Mouse (Mus musculus) T-helper 17 cell (primary cell): ENCODE data around the gene Slc16a4.

Source experiments
- in situ Hi-C, 2 experiments: fragments of 300-600 bp; cut with MboI, MseI; formaldehyde crosslinking; loops; 1 replicate in 1 of 2; 2 replicates in 1 of 2; pipeline ENCODE4 v1.15.1; 2025; ENCODE audit warnings: high pct_unique_total_duplicates in 2 of 2

Slc16a4 gene

GRCm38 (mm10) chr3:107290764-107291381 is at the start of gene Slc16a4:
Slc16a4 (plus strand) TSS chr3:107291230.
- in situ Hi-C loops: no loop called here

DNA sequence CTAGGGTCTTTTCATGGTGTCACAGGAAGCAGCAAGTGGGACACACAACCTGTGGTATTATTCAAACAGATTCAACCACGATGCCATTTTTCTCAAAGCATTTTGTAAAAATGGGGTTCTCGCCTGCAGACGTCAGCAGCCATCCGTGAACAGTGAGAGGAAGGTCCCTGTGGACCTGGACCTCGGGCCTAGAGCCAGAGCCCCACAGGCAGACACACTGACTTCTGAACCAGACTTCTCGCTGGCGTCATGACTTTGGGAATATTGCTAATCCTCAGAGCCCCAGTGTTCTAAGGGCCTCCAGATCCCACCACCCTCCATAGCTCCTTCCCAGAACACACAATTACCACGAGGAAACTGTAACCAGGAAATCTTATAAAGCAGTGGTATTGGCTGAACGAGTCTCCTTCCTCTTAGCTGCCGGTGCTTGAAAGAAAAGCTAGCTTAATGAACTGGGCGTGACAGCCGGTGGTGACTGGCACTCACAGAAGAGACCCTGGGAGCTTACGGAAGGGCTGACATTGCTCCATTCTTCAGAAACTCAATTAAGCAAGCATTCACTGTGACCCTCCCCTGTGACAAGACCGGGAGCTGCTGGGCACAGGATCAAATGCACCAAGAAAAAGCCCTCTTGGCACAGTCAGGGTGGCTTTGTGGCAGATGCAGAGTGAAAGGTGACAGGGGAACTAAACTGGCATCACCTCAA is 49.5 kb upstream of the Slc16a4 start:
- in situ Hi-C loops: no loop called here

- in situ Hi-C loops: no loop called here
Measured at GRCm38 (mm10) chr3:107246876-107247275, 44.2 kb upstream of the Slc16a4 start.

DNA sequence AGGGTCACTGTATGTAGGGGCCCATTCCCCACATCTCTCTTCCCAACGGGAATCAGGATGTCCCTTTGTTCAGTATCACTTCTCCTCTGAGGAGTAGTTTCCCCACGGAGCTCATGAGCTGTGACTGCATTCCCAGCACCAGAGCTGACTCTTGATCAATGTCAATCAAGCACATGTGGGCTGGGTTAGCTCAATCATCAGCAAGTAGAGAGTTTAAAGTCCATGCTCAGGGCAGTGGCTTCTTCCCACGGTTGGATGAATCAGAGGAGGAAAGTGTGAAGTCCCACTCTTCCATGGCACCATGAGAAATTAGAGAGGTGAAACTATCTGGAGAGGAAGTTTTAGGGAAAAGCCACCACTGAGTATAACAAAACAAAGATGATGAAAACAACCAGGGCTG is 42.0 kb upstream of the Slc16a4 start:
- in situ Hi-C loops: no loop called here

GRCm38 (mm10) chr3:107250320-107250719 is 40.7 kb upstream of the Slc16a4 start:
- in situ Hi-C loops: no loop called here

DNA sequence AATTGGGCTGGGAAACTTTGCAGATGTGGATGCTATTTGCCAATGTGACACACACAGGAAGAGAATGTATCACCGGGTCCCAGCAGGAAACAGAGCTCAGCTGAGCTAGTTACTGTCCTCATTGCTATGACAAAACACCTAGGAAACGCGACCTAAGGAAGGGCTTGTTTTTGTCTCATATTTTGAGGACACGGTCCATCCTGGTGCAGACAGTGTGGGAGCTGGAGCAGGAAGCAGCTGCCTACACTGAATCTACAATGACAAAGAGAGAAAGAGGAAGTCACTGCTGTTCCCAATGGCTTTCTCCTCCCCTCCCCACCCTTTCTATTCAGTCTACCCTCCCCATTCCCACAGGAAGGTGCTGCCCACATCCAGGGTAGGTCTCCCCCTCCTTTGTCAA is 39.0 kb upstream of the Slc16a4 start:
- in situ Hi-C loops: no loop called here

DNA sequence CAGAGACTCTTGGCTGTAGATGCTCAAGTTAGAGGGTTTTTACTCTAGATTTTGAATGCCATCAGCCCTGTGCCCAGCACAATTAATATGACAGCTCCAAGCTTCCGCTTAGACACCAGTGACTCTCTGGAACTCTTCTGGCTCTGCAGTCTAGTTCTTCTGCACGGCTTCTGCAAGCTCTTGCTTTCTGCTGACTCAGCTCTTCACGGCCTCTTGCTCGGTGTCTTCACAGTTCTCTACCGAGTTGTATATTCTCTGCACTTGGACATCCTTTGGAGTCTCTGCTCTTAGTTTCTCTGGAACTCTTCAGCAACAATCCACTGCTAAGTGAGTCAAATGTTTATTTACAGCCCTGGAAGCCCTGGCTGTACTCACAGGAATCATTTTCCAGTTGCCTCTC is 37.1 kb upstream of the Slc16a4 start:
- in situ Hi-C loops: no loop called here

DNA sequence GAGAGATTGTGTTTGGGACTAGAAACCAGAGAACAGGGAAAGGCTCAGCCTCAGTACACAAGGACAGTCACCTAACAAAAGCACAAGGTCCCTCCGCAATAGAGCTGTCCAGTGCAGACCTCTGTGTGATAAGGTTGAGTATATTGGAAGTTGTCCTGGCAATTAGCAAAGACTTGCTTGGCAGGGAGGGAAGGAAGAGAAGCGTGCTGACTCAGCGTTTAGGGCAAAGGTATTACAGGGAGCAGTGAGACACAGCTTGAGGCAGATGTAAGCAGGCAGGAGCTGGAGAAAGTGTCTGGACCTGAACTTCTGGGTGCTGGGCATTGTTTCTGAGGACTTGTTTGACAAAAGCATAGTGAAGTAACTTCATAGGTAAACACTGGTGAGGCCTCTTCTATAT is 35.0 kb upstream of the Slc16a4 start:
- in situ Hi-C loops: no loop called here

DNA sequence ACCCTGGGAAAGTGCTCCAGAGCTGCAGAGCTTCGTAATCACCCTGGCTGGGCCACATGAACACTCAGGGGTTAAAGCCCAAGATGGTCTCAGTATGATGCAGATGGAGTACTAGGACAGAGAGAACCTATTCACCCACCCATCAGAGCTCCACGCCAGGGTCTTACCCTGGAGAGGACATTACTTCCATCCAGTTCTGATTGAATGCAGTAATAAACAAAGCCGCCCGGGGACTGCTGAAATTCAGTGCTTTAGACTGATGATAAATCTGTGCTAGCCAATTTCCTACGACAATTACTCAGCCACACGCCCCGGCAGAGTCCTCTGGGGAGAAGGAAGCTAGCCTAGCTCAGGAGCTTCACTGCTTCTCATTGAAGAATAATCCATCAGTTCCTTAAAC is 34.3 kb upstream of the Slc16a4 start:
- in situ Hi-C loops: no loop called here

GRCm38 (mm10) chr3:107257924-107258323 is 33.1 kb upstream of the Slc16a4 start:
- in situ Hi-C loops: no loop called here

DNA sequence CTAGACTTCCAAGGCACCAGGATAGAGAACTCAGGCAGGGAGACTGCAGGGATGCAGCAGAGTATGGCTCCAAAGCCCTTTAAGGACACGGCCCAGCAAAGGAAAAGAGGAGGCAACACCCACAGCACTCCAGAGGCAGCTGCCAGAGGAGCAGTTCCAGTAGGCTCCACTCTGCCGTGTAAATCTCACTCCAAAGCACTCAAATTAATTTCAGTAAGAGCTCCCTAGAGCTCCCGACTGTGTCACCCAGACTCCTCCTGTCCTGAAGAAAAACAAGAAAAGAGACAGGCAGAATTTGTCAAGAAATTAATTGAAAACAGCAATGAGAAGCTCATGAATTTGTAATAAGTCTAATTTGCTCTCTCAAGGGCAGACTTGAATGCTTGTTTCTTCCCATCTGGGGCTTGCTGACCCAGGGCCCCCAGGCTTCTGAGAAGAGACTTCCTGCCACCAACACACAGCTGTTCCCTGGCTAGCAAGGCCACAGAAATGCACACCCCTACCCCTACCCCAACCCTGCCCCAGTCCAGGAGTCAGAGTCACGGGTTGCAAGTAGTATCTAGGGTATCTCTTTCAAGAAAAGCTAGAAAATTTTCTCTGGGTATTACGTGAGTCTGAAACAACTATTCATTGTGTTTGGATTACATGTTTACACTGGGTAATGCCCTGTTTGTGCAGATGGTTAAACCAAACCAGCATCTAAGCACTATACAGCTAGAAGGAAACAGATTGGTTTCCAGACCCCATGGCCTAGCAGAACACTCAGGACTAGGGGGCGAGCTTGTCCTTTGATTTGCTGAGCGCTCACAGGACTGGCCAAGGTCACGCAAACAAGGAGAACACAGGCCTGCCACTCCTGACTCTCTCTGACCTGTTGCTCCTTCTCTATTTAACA is 29.8 kb upstream of the Slc16a4 start:
- in situ Hi-C loops: no loop called here

DNA sequence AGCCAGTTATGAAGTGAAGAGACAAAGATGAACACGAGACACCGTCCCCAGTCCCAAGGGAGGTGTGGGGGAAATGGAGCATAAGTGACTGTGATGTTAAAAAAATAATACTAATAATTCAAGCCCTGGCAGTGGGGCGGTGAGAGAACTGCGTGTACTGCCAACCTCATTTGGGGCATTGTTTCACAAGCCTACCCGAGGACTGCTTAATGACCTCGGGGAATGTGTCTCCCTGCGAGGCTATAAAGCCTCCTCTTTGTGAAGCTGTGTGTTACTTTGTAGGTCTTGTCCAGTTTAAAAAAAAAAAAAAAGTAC is 29.2 kb upstream of the Slc16a4 start:
- in situ Hi-C loops: no loop called here

DNA sequence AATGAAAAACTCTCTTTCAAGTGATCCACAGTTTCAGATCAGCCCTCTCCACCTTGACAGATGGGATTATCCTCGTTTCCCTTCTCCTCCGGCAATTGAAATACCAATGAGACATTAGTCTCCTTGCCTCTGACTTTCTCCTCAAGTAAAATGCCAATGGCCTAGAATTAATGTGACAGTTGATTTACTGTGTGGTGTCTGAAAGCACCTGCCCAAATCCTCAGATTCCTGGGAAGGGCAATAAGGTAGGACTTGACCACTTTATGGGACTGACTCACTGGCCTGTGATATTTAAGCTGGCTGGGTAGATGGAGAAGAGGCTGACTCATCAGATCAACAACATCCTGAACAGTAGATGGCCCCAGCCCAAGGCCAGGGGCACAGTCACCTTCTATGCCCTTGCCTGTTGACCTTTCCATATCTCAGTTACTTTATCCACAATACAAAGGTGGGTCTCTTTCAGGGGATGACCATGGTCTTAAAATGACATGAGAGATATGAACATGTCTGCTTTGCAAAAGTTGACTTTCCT is 24.1 kb upstream of the Slc16a4 start:
- in situ Hi-C loops: no loop called here

DNA sequence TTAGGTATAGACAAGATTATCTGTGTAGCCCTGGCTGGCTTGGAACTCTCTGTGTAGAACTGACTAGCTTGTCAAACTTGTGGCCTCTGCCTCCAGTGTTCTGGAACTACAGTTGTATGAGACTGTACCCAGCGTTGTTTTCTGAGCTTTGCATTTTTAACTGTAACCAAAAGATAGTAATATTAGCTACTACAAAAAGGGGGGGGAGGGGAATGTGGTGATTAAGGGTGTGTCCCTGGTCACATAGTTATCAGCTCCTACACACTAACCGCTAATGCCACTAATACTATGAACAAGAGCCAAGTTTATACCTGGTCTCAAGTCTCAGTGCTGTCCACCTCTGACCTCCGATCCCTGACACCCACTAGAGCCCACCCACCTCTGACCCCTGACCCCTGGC is 18.6 kb upstream of the Slc16a4 start:
- in situ Hi-C loops: loop anchor here in 1 of 2 experiments (5.0 kb wide), 1 partner anchor 65 kb away; no protein-coding TSS in a partner anchor

- in situ Hi-C loops: loop anchor here in 1 of 2 experiments (5.0 kb wide), 1 partner anchor 67 kb away; no protein-coding TSS in a partner anchor
Measured at GRCm38 (mm10) chr3:107273820-107274219, 17.2 kb upstream of the Slc16a4 start.

- in situ Hi-C loops: no loop called here
Measured at GRCm38 (mm10) chr3:107275351-107275750, 15.7 kb upstream of the Slc16a4 start.

DNA sequence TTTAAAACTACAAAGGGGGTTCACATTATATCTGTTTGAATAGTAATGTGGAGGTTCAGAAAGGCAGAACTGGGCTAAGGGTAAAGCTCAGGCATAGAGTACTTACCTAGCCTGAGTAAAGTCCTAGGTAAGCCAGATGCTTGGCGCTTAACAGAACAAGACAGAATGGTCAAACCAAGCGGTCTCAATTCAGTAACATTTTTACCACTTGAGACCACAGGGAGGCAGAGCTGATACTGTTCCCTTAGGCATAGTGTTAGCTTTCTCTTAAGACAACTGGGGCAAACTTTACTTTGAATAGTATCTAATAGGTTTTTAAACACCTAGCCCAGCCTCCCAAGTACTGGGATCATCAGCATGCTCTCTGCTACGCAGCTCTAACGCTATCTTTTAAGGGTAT is 15.0 kb upstream of the Slc16a4 start:
- in situ Hi-C loops: no loop called here

GRCm38 (mm10) chr3:107276626-107277025 is 14.4 kb upstream of the Slc16a4 start:
- in situ Hi-C loops: no loop called here

DNA sequence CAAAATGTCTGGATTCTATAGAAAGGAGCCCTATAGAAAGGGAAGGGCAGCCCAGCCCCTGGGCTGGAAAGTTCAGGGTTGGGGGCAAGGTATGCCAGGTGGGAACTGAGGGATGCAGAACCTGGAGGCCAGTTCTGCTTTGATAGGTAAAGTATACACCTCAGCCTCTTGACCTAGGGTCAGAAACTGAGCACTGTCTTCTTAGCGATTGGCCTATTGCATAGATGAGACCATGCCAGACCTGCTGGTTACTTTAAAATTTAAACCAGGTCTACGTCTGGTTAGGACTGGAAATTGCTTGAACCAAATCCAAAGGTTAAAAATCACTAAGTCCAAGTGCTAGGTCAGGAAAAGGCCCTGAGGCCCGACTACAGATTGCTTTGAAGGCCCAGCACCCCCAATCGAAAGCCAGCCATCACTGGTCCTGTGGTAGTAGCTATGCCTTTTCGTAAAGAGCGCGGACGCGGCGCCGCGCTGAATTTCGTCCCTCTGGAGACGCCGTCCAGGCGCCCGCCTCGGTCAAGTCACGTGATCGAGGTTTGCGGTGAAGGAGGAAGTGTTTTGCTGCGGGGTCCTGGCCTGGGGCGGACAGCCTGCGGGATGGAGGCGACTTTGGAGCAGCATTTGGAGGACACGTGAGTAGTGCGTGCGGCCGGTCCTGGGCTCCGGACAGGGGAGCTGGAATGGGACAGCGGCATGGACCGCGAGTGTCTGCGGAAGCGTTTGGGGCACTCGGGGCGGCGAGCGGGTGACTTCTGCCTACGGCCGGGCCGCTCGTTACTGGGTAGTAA is 12.4 kb upstream of the Slc16a4 start, which contains the start of gene Lamtor5:
TSS of gene Lamtor5 (plus strand) at position 380 of the 791 bp plus-strand sequence.
- in situ Hi-C loops: no loop called here

DNA sequence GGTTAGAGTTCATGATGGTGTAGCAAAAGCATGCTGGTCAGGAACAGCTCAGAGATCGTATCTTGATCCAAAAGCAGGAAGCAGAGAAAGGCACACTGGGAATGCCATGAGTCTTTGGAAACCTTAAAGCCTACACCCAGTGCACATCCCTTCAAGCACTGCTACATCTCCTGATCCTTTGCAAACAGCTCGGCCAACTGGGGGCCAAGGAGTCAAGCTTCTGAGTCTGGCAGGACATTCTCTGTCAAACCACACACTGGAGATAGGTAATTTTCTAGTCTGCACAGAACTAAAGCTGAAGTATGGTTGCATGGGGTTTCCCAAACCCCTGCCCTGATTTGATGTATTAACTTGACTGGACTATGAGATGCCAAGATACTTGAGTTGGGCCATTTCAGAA is 4.9 kb upstream of the Slc16a4 start:
- in situ Hi-C loops: no loop called here

GRCm38 (mm10) chr3:107287346-107287745 is 3.7 kb upstream of the Slc16a4 start:
- in situ Hi-C loops: no loop called here
